Mouse (Mus musculus) megakaryocyte, embryonic 14.5 days (primary cell): ENCODE measurements around the gene Ntrk2. TPM values are rescaled to one million over a fixed set of nuclear protein-coding genes. Genes with fewer than 3 reads are reported as not detected.

ENCODE experiments used
- H3K27me3 ChIP-seq: replicated peaks from 2 replicates; pipeline ENCODE3; 2012; ENCODE audit warnings: inconsistent platforms
- H3K36me3 ChIP-seq: replicated peaks from 2 replicates; pipeline ENCODE3; 2012; ENCODE audit warnings: low read length, inconsistent platforms, mixed read lengths
- H3K4me1 ChIP-seq: 2 replicates; pipeline ENCODE4 v1.6.1; 2012; ENCODE audit warnings: inconsistent platforms
- H3K4me3 ChIP-seq: replicated peaks from 2 replicates; pipeline ENCODE3; 2012; ENCODE audit warnings: moderate library complexity, mild to moderate bottlenecking, inconsistent platforms
- H3K9me3 ChIP-seq: 2 replicates; pipeline ENCODE4 v1.6.1; 2012; ENCODE audit warnings: inconsistent platforms
- FLI1 ChIP-seq: IDR thresholded peaks from 2 replicates; pipeline ENCODE4 v1.6.1; 2012; ENCODE audit warnings: low read length, inconsistent platforms, mixed read lengths
- GATA1 ChIP-seq: IDR thresholded peaks from 3 replicates; pipeline ENCODE4 v1.6.1; 2012; ENCODE audit warnings: mixed read lengths, low read length, inconsistent platforms, borderline replicate concordance
- polyA plus RNA-seq: library from polyadenylated mRNA; stranded (reverse); fragments of >175 nt; gene quantifications from 2 replicates; pipeline ENCODE4 v1.2.3, GENCODE M21; 2012; ENCODE audit warnings: low replicate concordance; ENCODE audit not compliant: insufficient read depth

The Ntrk2 gene
- polyA plus RNA-seq, 1 experiment, result not detected

DNA sequence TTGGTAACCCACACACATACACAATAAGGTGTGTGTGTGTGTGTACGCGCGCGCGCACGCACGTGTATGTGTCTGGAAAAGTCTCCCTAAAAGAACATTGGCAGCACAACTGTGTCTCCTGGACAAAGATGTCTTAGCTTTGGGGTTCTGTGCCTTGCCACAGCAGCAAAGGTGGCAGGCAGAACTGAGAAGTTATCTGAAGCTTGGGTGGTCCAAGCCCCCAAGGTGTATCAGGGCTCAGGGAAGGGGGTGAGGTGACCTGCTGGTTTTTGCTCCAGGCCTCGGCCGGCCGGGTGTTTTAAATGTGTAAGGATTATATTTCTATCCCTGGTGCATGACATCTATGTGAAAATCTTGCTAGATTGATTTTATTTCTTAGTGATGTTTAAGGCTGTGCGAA is 536 bp upstream of the Ntrk2 start:
- Histone ChIP-seq H3K4me3 (no peak overlapping the region), H3K27me3 (peaks cover 41% of the 10 kb centered on the region), H3K36me3 (no peaks in the 10 kb centered on the region), H3K9me3 (peaks cover 37% of the 10 kb centered on the region), H3K4me1 (peaks cover 6% of the 10 kb centered on the region; the same call in 1 of the 2 replicates)
- no peak for TF ChIP-seq FLI1
- TF ChIP-seq GATA1, result no peak

DNA sequence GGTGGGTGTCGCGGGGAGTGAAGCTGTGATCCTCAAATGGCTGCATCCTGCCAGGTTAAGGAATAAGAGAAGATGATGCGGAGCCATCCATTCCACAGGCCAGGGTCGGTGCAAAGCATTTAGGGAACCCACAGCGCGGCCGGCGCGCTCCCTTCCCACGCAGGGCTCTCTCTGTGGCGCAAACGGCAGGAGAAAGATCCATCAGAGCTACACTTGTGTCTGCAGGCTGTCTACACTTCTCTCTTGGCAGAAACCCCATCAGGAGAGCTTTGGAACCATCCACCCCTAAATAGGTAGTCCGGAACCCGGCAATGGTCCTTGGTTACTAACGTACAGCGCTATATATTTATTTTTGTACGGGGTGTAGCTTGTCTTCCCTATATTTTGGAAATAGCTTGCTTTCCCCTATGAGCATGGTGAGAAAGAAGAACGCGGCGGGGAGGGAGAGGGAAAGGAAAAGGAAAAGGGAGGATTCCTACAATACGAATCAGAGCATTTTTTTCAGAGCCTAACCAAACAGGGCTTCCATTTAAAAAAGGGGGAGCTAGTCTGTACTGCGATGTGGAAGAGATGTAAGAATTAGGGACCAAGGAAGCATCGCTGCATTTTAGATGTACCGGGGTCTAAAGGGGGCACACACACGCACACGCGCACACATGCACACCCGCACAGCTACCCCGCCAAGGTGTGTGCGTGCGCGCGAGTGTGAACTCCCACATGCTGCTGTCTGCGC is 693 bp downstream of the Ntrk2 start:
- H3K36me3 ChIP-seq, result no peaks in the 10 kb centered on the region
- H3K9me3 ChIP-seq, result peaks cover 37% of the 10 kb centered on the region
- peak overlapping the region; percentile 76 for H3K4me3 ChIP-seq
- H3K4me1 ChIP-seq, result peaks cover 6% of the 10 kb centered on the region; the same call in 1 of the 2 replicates
- peaks cover 41% of the 10 kb centered on the region for H3K27me3 ChIP-seq
- TF ChIP-seq FLI1 (no peak), GATA1 (no peak)

- Histone ChIP-seq H3K9me3 (peaks cover 30% of the 10 kb centered on the region), H3K4me1 (peaks cover 6% of the 10 kb centered on the region; the same call in 1 of the 2 replicates), H3K36me3 (no peaks in the 10 kb centered on the region), H3K27me3 (peaks cover 41% of the 10 kb centered on the region), H3K4me3 (peak overlapping the region; percentile 42)
- TF ChIP-seq FLI1 (no peak), GATA1 (no peak)
Observed at GRCm38 (mm10) chr13:58807629-58808363, 1.4 kb downstream of the Ntrk2 start.

- peaks cover 25% of the 10 kb centered on the region for H3K9me3 ChIP-seq
Observed at GRCm38 (mm10) chr13:58808381-58808821, 2.0 kb downstream of the Ntrk2 start.

GRCm38 (mm10) chr13:58809930-58810329 is 3.6 kb downstream of the Ntrk2 start:
- Histone ChIP-seq H3K4me1 (peaks cover 6% of the 10 kb centered on the region; the same call in 1 of the 2 replicates), H3K9me3 (peaks cover 26% of the 10 kb centered on the region), H3K36me3 (no peaks in the 10 kb centered on the region), H3K27me3 (peaks cover 41% of the 10 kb centered on the region), H3K4me3 (no peak overlapping the region)
- no peak for TF ChIP-seq GATA1
- TF ChIP-seq FLI1, result no peak

More at GRCm38 (mm10) chr13:58808381-58808821, 2.0 kb downstream of the Ntrk2 start:
- Histone ChIP-seq H3K36me3 (no peaks in the 10 kb centered on the region), H3K27me3 (peaks cover 41% of the 10 kb centered on the region), H3K4me3 (no peak overlapping the region), H3K4me1 (peaks cover 6% of the 10 kb centered on the region; the same call in 1 of the 2 replicates)
- TF ChIP-seq FLI1 (no peak), GATA1 (no peak)

DNA sequence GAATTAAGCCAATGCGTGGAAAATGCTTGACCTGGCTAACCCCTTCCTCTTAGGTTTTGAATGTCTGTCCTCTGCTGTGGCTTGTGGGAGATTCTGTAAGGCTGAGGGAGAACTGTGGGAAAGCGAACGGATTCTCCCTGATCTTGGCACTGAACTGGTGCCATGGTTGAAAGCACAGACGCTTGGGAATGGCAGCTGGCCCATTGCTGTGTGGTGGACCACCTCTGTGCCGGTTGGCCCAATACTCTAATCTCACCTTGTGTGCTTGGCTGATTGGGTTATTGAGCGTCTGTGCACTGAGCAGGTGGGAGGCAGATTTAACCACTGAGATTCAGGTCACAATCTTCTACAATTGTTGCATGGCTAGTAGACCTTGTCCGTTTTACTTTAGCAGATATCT is 18.4 kb downstream of the Ntrk2 start:
- Histone ChIP-seq H3K9me3 (peaks cover 68% of the 10 kb centered on the region), H3K4me3 (no peak overlapping the region), H3K27me3 (no peaks in the 10 kb centered on the region), H3K36me3 (no peaks in the 10 kb centered on the region), H3K4me1 (no peaks in the 10 kb centered on the region)
- TF ChIP-seq FLI1, result no peak
- TF ChIP-seq GATA1, result no peak

DNA sequence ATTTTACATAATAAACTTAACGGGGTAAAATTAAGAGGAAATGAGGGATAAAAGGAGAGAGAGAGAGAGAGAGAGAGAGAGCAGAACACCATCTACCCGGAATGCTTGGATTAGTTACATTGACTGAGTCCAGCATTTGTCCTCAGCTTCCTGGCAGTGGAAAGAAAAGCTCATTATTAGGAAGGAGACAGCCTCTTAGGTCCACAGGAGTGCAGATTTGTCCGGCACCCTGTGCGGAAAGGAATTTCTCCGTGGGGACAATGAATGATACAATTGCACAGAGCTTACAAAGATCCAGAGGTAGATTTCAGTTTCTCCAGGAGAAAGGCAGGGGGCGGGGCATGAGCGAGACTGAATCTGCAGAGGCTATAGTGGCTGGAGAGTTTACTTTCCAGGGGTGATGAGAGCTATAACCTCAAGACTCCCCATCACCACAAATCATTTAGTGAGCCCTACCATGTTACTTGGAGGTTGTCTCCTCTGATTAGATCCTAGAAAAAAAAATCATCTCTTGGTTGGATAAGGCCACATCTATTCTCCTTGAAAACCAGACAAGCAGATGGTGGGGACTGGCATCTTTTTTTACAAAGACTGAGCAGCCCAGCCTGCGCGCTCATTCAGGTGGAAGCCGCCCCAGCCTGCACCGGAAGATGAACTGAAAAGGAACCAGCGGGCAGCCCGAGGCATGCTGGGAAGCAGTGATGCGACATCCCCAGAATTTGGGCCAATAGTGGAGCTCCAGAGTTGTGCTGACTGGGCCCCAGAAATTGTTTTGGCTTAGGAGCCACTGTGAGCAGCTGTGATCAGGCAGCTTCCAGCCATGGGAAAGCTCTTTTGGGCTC is 20.2 kb downstream of the Ntrk2 start:
- Histone ChIP-seq H3K27me3 (no peaks in the 10 kb centered on the region), H3K9me3 (peaks cover 56% of the 10 kb centered on the region), H3K4me1 (no peaks in the 10 kb centered on the region), H3K36me3 (no peaks in the 10 kb centered on the region), H3K4me3 (no peak overlapping the region)
- TF ChIP-seq GATA1 (no peak), FLI1 (no peak)

GRCm38 (mm10) chr13:58831999-58832398 is 25.6 kb downstream of the Ntrk2 start:
- H3K9me3 ChIP-seq, result peaks cover 40% of the 10 kb centered on the region
- no peaks in the 10 kb centered on the region for H3K36me3 ChIP-seq
- TF ChIP-seq GATA1, result no peak
- no peak for TF ChIP-seq FLI1
- H3K4me3 ChIP-seq, result no peak overlapping the region
- H3K27me3 ChIP-seq, result no peaks in the 10 kb centered on the region
- H3K4me1 ChIP-seq, result no peaks in the 10 kb centered on the region

DNA sequence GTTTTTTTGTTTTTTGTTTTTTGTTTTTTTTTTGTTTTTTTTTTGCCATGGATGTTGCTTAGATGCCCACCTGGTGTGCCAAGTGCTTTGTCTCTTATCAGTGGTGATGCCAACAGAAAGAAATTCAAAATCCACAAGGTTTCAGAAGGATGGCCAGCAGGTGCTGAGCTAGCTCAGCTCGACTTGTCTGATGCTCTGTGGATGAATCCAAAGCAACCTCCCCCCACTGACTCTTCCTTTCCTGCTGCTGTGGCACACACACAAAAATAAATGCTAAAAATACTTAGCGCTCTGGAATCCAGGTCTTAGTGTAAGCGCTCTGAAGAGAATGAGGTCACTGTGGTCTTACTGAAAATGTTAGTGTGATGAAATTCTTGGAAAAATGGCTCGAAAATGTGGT is 28.4 kb downstream of the Ntrk2 start:
- no peaks in the 10 kb centered on the region for H3K27me3 ChIP-seq
- no peak for TF ChIP-seq FLI1
- no peak for TF ChIP-seq GATA1
- H3K9me3 ChIP-seq, result peaks cover 33% of the 10 kb centered on the region
- no peaks in the 10 kb centered on the region for H3K36me3 ChIP-seq
- no peak overlapping the region for H3K4me3 ChIP-seq
- no peaks in the 10 kb centered on the region for H3K4me1 ChIP-seq
